ENCODE assay signal across 8 mouse cellular contexts in the genomic region with DNA sequence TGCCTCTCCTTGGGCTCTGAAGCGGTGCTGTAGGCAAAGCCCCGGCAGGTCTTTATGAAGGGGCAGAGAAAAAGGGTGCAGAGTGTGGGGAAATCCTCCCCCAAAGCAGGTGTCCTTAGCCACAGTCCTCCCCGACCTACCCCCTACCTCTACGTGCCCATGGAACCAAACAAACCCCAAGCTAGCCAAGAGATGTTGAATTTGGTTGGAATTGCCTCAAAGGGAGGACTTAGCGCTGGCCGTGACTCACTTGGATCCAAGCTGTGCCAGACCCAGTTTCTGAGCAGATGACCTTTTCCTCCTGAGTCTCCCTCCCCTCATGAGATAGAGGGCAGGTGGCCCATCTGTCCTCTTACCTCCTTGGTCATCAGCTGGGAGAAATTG.
DNase-seq lines count a peak whose midpoint lies in the region; ATAC-seq and TF ChIP-seq lines count a peak whose summit lies in the region.

No protein-coding gene starts in this region.

- no peak for TF ChIP-seq POLR2A in cerebellum, adult 2 months (IDR thresholded peaks at IDR 0.05; ENCODE audit: borderline replicate concordance, insufficient read depth, low read length)

- DNase-seq in cerebellum, adult 2 months, result peak; percentile 64 to 83
- no peak for DNase-seq in hindbrain, embryonic 14.5 days (ENCODE audit: low spot score)
- DNase-seq in yolk sac, embryonic 10.5 days (ENCODE audit: low spot score), result no peak
- no peak for DNase-seq in left cerebral cortex, postnatal 36 days (ENCODE audit: low spot score in 2 of 2)
- no peak for DNase-seq in layer of hippocampus, adult 2 months (ENCODE audit: low spot score in 2 of 2)

- no peak overlapping the region for H3K9ac ChIP-seq in intestine, embryonic 15.5 days
- H3K9ac ChIP-seq in intestine, embryonic 16.5 days (ENCODE audit: low read depth, low read length), result no peak overlapping the region
- no peak overlapping the region for H3K9ac ChIP-seq in hindbrain, embryonic 14.5 days
- H3K9ac ChIP-seq in neural tube, embryonic 13.5 days, result no peak overlapping the region

- no peak for TF ChIP-seq CTCF in cerebellum, adult 2 months (IDR thresholded peaks at IDR 0.05; ENCODE audit: borderline replicate concordance, insufficient read depth, low read depth, low read length)
- TF ChIP-seq CTCF in layer of hippocampus, adult 2 months (conservative IDR thresholded peaks at IDR 0.05), result no peak

- no peaks in the 10 kb centered on the region for H3K36me3 ChIP-seq in intestine, embryonic 15.5 days
- H3K36me3 ChIP-seq in intestine, embryonic 16.5 days (ENCODE audit: control insufficient read depth, insufficient read depth, low read length), result no peaks in the 10 kb centered on the region
- H3K36me3 ChIP-seq in hindbrain, embryonic 14.5 days (replicated peaks; ENCODE audit: control insufficient read depth, insufficient read depth), result no peaks in the 10 kb centered on the region
- no peaks in the 10 kb centered on the region for H3K36me3 ChIP-seq in neural tube, embryonic 13.5 days

- no peaks in the 10 kb centered on the region for H3K9me3 ChIP-seq in intestine, embryonic 15.5 days
- no peaks in the 10 kb centered on the region for H3K9me3 ChIP-seq in intestine, embryonic 16.5 days (ENCODE audit: control insufficient read depth, low read length)
- no peaks in the 10 kb centered on the region for H3K9me3 ChIP-seq in hindbrain, embryonic 14.5 days (ENCODE audit: control insufficient read depth, low read length)
- no peaks in the 10 kb centered on the region for H3K9me3 ChIP-seq in neural tube, embryonic 13.5 days

- 0 out of 2 replicates have a peak, but pooled peaks have one; percentile 5 for ATAC-seq in intestine, embryonic 15.5 days
- no peak for ATAC-seq in intestine, embryonic 16.5 days
- ATAC-seq in hindbrain, embryonic 14.5 days (ENCODE audit: low FRiP score), result no peak
- ATAC-seq in neural tube, embryonic 13.5 days (ENCODE audit: low read depth), result no peak; the same call in 1 of the 2 replicates

- WGBS in intestine, embryonic 15.5 days, result 51% methylated on average over 6 of the region's 6 CpGs
- WGBS in intestine, embryonic 16.5 days, result 47% methylated on average over 6 of the region's 6 CpGs
- WGBS in cerebellum, adult 2 months, result 4% methylated on average over 6 of the region's 6 CpGs
- 19% methylated on average over 6 of the region's 6 CpGs for WGBS in hindbrain, embryonic 14.5 days
- WGBS in neural tube, embryonic 13.5 days, result 16% methylated on average over 6 of the region's 6 CpGs

- intact Hi-C loops in left cerebral cortex, postnatal 36 days (cut with DNase I), result no loop called here

- no peak overlapping the region for H3K27ac ChIP-seq in intestine, embryonic 15.5 days
- no peak overlapping the region for H3K27ac ChIP-seq in intestine, embryonic 16.5 days (ENCODE audit: low read length)
- peak overlapping the region; percentile 29; the same call in 1 of the 2 replicates for H3K27ac ChIP-seq in cerebellum, adult 2 months (ENCODE audit: insufficient read depth, low read length)
- H3K27ac ChIP-seq in hindbrain, embryonic 14.5 days, result peak overlapping the region; percentile 52; the same call in 1 of the 2 replicates
- peak overlapping the region; percentile 74 for H3K27ac ChIP-seq in neural tube, embryonic 13.5 days (replicated peaks)
- no peak overlapping the region for H3K27ac ChIP-seq in layer of hippocampus, adult 2 months

- H3K4me1 ChIP-seq in intestine, embryonic 15.5 days (replicated peaks), result peaks cover 15% of the 10 kb centered on the region
- peaks cover 16% of the 10 kb centered on the region for H3K4me1 ChIP-seq in intestine, embryonic 16.5 days (ENCODE audit: control insufficient read depth, insufficient read depth, low read length)
- H3K4me1 ChIP-seq in cerebellum, adult 2 months (ENCODE audit: control insufficient read depth, insufficient read depth, low read length), result peaks cover 10% of the 10 kb centered on the region
- peaks cover 22% of the 10 kb centered on the region for H3K4me1 ChIP-seq in hindbrain, embryonic 14.5 days (replicated peaks; ENCODE audit: control insufficient read depth, insufficient read depth, low read length)
- H3K4me1 ChIP-seq in neural tube, embryonic 13.5 days (replicated peaks), result peaks cover 44% of the 10 kb centered on the region

- H3K4me2 ChIP-seq in intestine, embryonic 15.5 days (replicated peaks), result no peak overlapping the region
- H3K4me2 ChIP-seq in intestine, embryonic 16.5 days (ENCODE audit: low read depth, low read length), result no peak overlapping the region
- H3K4me2 ChIP-seq in hindbrain, embryonic 14.5 days (replicated peaks), result no peak overlapping the region; the same call in 1 of the 2 replicates
- H3K4me2 ChIP-seq in neural tube, embryonic 13.5 days, result peak overlapping the region; percentile 20; the same call in 1 of the 2 replicates

- no peaks in the 10 kb centered on the region for H3K27me3 ChIP-seq in intestine, embryonic 15.5 days (replicated peaks)
- no peaks in the 10 kb centered on the region for H3K27me3 ChIP-seq in intestine, embryonic 16.5 days (replicated peaks; ENCODE audit: control insufficient read depth, insufficient read depth, low read length)
- no peaks in the 10 kb centered on the region for H3K27me3 ChIP-seq in cerebellum, adult 2 months (ENCODE audit: control insufficient read depth, insufficient read depth, low read length)
- H3K27me3 ChIP-seq in hindbrain, embryonic 14.5 days (ENCODE audit: control insufficient read depth, insufficient read depth, low read length), result no peaks in the 10 kb centered on the region
- H3K27me3 ChIP-seq in neural tube, embryonic 13.5 days, result no peaks in the 10 kb centered on the region

- no peak overlapping the region for H3K4me3 ChIP-seq in intestine, embryonic 15.5 days (replicated peaks)
- H3K4me3 ChIP-seq in intestine, embryonic 16.5 days (ENCODE audit: low read length), result no peak overlapping the region
- H3K4me3 ChIP-seq in cerebellum, adult 2 months (replicated peaks; ENCODE audit: insufficient read depth, low read depth, low read length), result no peak overlapping the region
- H3K4me3 ChIP-seq in hindbrain, embryonic 14.5 days (replicated peaks; ENCODE audit: low read length), result no peak overlapping the region
- H3K4me3 ChIP-seq in neural tube, embryonic 13.5 days, result no peak overlapping the region
- H3K4me3 ChIP-seq in layer of hippocampus, adult 2 months, result no peak overlapping the region

Comparison
In these comparisons a context has a peak if more than half of its experiments do, and no peak if none do; other contexts are left out.
1. H3K27ac ChIP-seq: peak in cerebellum, adult 2 months (single experiment), hindbrain, embryonic 14.5 days (single experiment) and neural tube, embryonic 13.5 days (single experiment); none in intestine, embryonic 15.5 days (single experiment), intestine, embryonic 16.5 days (single experiment) and layer of hippocampus, adult 2 months (single experiment).
2. DNase-seq: peak in cerebellum, adult 2 months (2 of 2); none in hindbrain, embryonic 14.5 days (single experiment), yolk sac, embryonic 10.5 days (single experiment), left cerebral cortex, postnatal 36 days (0 of 2) and layer of hippocampus, adult 2 months (0 of 2).